Mouse (Mus musculus): ENCODE results near the gene Tmem82. TPM values are rescaled to one million over a fixed set of nuclear protein-coding genes. Genes with fewer than 3 reads are reported as not detected.
A peak's percentile ranks its signal among the peaks of the same experiment; 100 is the strongest.

The Tmem82 gene
- polyA plus RNA-seq, 1 experiment: 3.3 TPM

GRCm38 (mm10) chr4:141619299-141619883 lies 958 bp upstream of the Tmem82 start:
- Histone ChIP-seq H3K4me3 (ENCODE audit: insufficient read depth, low read length) (no peak overlapping the region), H3K27ac (ENCODE audit: insufficient read depth, low read depth, low read length) (no peak overlapping the region), H3K4me1 (ENCODE audit: control insufficient read depth, insufficient read depth, low read length) (peaks cover 29% of the 10 kb centered on the region)
- TF ChIP-seq CTCF (IDR thresholded peaks at IDR 0.05; ENCODE audit: low read depth, low read length) (no peak), POLR2A (IDR thresholded peaks at IDR 0.05; ENCODE audit: borderline replicate concordance, low read depth, low read length) (no peak)

DNA sequence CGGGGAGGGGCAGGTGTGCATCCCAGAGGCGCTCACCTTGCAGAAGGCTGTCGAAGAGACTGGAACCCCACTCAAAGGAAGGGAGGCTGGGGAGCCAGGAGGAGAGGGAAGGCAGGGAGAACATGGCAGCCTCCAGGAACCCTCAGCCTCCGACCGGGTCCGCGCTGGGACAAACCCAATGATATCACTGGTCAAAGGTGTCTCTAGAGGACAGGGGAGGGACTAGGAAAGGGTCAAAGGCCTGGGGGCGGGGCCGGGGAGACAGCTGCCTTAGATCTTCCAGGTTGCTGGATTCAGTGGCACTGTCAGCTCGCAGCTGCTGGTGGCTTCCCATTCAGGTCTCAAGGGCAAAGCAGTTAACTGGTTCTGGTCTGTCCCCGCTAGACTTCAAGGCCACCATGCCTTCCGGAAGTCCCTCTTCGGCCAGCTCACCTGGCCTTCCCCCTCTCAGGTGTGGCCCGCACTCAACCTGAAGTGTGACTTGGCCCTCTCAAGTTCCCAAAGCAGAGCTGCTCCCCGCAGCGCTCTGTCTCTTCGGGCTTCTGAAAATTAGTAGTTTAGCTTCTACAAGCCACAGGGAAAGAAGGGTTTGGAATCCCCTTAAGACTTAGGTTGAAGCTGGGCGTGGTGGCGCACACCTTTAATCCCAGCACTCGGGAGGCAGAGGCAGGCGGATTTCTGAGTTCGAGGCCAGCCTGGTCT lies 419 bp downstream of the Tmem82 start:
- TF ChIP-seq POLR2A (IDR thresholded peaks at IDR 0.05; ENCODE audit: borderline replicate concordance, low read depth, low read length) (no peak), CTCF (IDR thresholded peaks at IDR 0.05; ENCODE audit: low read depth, low read length) (no peak; the same call in 1 of the 2 replicates)
- H3K4me3 ChIP-seq (ENCODE audit: insufficient read depth, low read length): peak overlapping the region; percentile 58
- peaks cover 19% of the 10 kb centered on the region for H3K4me1 ChIP-seq (ENCODE audit: control insufficient read depth, insufficient read depth, low read length)
- H3K27ac ChIP-seq (ENCODE audit: insufficient read depth, low read depth, low read length): no peak overlapping the region

GRCm38 (mm10) chr4:141617299-141617698 lies 1.1 kb downstream of the Tmem82 start:
- H3K4me3 ChIP-seq (ENCODE audit: insufficient read depth, low read length): peak overlapping the region; percentile 58
- TF ChIP-seq CTCF (IDR thresholded peaks at IDR 0.05; ENCODE audit: low read depth, low read length) (peak; percentile 70), POLR2A (IDR thresholded peaks at IDR 0.05; ENCODE audit: borderline replicate concordance, low read depth, low read length) (no peak)
- H3K27ac ChIP-seq (ENCODE audit: insufficient read depth, low read depth, low read length): no peak overlapping the region
- peaks cover 19% of the 10 kb centered on the region for H3K4me1 ChIP-seq (ENCODE audit: control insufficient read depth, insufficient read depth, low read length)

DNA sequence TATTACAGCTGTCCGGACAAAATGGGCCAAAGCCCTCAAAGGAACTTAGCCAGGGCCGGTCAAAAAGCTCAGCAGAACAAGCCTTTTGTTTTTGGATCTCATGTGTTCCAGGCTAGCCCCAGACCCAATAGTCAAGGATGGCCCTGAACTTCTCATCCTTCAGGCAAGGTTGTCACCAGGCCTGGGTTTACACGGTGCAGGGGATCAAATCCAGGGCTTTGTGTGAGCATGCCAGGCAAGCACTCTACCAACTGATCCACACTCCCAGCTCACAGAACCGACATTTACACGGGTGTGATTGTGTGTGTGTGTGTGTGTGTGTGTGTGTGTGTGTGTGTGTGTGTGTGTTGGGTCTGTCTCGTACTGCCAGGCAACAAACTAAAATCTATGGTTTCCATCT lies 1.6 kb downstream of the Tmem82 start:
- Histone ChIP-seq H3K27ac (ENCODE audit: insufficient read depth, low read depth, low read length) (no peak overlapping the region), H3K4me3 (ENCODE audit: insufficient read depth, low read length) (no peak overlapping the region), H3K4me1 (ENCODE audit: control insufficient read depth, insufficient read depth, low read length) (peaks cover 19% of the 10 kb centered on the region)
- no peak for TF ChIP-seq CTCF (IDR thresholded peaks at IDR 0.05; ENCODE audit: low read depth, low read length)
- no peak for TF ChIP-seq POLR2A (IDR thresholded peaks at IDR 0.05; ENCODE audit: borderline replicate concordance, low read depth, low read length)

DNA sequence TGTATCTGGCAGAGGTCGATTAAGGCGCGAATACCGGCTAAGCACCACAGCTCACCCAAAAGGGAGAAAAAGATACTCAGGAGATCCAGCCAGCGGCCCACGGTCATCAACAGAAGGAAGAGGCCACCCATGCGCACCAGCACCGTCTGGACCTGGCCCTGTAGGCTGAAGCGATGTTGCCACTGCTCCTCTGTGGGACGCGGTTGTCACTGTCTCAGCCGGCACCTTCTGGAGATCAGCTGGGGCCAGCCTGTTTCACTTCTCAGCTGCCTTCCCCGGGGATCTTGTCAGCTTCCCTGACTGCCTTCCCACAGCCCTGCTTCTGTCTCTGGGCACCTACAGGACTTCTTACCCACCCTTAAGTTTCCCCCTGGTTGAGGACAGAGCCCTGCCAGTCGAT lies 3.5 kb downstream of the Tmem82 start:
- peaks cover 17% of the 10 kb centered on the region for H3K4me1 ChIP-seq (ENCODE audit: control insufficient read depth, insufficient read depth, low read length)
- TF ChIP-seq POLR2A (IDR thresholded peaks at IDR 0.05; ENCODE audit: borderline replicate concordance, low read depth, low read length): no peak
- no peak for TF ChIP-seq CTCF (IDR thresholded peaks at IDR 0.05; ENCODE audit: low read depth, low read length)
- H3K27ac ChIP-seq (ENCODE audit: insufficient read depth, low read depth, low read length): no peak overlapping the region
- H3K4me3 ChIP-seq (ENCODE audit: insufficient read depth, low read length): no peak overlapping the region

- TF ChIP-seq POLR2A (IDR thresholded peaks at IDR 0.05; ENCODE audit: borderline replicate concordance, low read depth, low read length) (no peak), CTCF (IDR thresholded peaks at IDR 0.05; ENCODE audit: low read depth, low read length) (no peak)
- no peak overlapping the region for H3K27ac ChIP-seq (ENCODE audit: insufficient read depth, low read depth, low read length)
These were observed 8.9 kb downstream of the Tmem82 start for GRCm38 (mm10) chr4:141609538-141609937.

GRCm38 (mm10) chr4:141605861-141606260 lies 12.6 kb downstream of the Tmem82 start, which contains the start of gene Fblim1:
Gene Fblim1, minus strand, starts transcription at chr4:141606096.
- TF ChIP-seq CTCF (IDR thresholded peaks at IDR 0.05; ENCODE audit: low read depth, low read length) (no peak), POLR2A (IDR thresholded peaks at IDR 0.05; ENCODE audit: borderline replicate concordance, low read depth, low read length) (no peak)
- Histone ChIP-seq H3K4me3 (ENCODE audit: insufficient read depth, low read length) (peak within 1 kb of the TSS; percentile 64), H3K4me1 (ENCODE audit: control insufficient read depth, insufficient read depth, low read length) (peaks cover 59% of the 10 kb centered on the region), H3K27ac (ENCODE audit: insufficient read depth, low read depth, low read length) (peak within 1 kb of the TSS; percentile 87)

More at GRCm38 (mm10) chr4:141609538-141609937, 8.9 kb downstream of the Tmem82 start:
- Histone ChIP-seq H3K4me3 (ENCODE audit: insufficient read depth, low read length) (no peak overlapping the region), H3K4me1 (ENCODE audit: control insufficient read depth, insufficient read depth, low read length) (peaks cover 25% of the 10 kb centered on the region)

GRCm38 (mm10) chr4:141605421-141605820 lies 13.0 kb downstream of the Tmem82 start:
- H3K27ac ChIP-seq (ENCODE audit: insufficient read depth, low read depth, low read length): peak overlapping the region; percentile 87
- H3K4me3 ChIP-seq (ENCODE audit: insufficient read depth, low read length): peak overlapping the region; percentile 64
- no peak for TF ChIP-seq CTCF (IDR thresholded peaks at IDR 0.05; ENCODE audit: low read depth, low read length)
- no peak for TF ChIP-seq POLR2A (IDR thresholded peaks at IDR 0.05; ENCODE audit: borderline replicate concordance, low read depth, low read length)
- peaks cover 59% of the 10 kb centered on the region for H3K4me1 ChIP-seq (ENCODE audit: control insufficient read depth, insufficient read depth, low read length)

GRCm38 (mm10) chr4:141604493-141604892 lies 13.9 kb downstream of the Tmem82 start:
- TF ChIP-seq CTCF (IDR thresholded peaks at IDR 0.05; ENCODE audit: low read depth, low read length) (no peak), POLR2A (IDR thresholded peaks at IDR 0.05; ENCODE audit: borderline replicate concordance, low read depth, low read length) (no peak)
- Histone ChIP-seq H3K4me1 (ENCODE audit: control insufficient read depth, insufficient read depth, low read length) (peaks cover 60% of the 10 kb centered on the region), H3K27ac (ENCODE audit: insufficient read depth, low read depth, low read length) (0 out of 2 replicates have a peak overlapping the region, but pooled peaks have one; percentile 15), H3K4me3 (ENCODE audit: insufficient read depth, low read length) (peak overlapping the region; percentile 64; the same call in 1 of the 2 replicates)

- Histone ChIP-seq H3K4me1 (ENCODE audit: control insufficient read depth, insufficient read depth, low read length) (peaks cover 61% of the 10 kb centered on the region), H3K27ac (ENCODE audit: insufficient read depth, low read depth, low read length) (peak overlapping the region; percentile 15; the same call in 1 of the 2 replicates), H3K4me3 (ENCODE audit: insufficient read depth, low read length) (0 out of 2 replicates have a peak overlapping the region, but pooled peaks have one; percentile 64)
- TF ChIP-seq POLR2A (IDR thresholded peaks at IDR 0.05; ENCODE audit: borderline replicate concordance, low read depth, low read length): no peak
- TF ChIP-seq CTCF (IDR thresholded peaks at IDR 0.05; ENCODE audit: low read depth, low read length): no peak
These were observed 14.5 kb downstream of the Tmem82 start for GRCm38 (mm10) chr4:141603921-141604320.

All from bone marrow macrophage, adult 2 months (primary cell).